Mouse (Mus musculus): ENCODE measurements around the gene Ntrk3. TPM values are rescaled to one million over a fixed set of nuclear protein-coding genes. Genes with fewer than 3 reads are reported as not detected.

The Ntrk3 gene
- polyA plus RNA-seq, 1 experiment from 2014 or later: 18.3 TPM

DNA sequence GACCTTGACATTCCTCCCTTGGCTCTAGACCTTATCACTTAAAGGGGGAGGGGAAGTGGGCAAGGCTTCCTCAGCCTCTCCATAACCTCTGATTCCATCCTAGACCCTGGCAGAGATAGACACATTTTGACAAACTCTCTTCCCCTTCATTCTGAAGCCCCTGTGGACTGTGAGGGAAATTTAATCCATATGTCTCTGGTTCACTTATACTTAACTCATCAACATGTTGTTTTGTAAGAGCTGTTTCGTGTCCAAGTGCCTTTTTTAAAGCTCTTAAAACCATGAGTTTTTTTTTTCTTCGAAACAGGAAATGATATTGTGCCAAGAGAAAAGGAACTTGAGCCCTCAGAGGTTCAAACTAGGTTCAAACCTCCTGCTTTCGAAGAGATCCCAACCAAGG, 335.3 kb downstream of the Ntrk3 start:
- Histone ChIP-seq H3K9me3 (no peaks in the 10 kb centered on the region), H3K4me1 (replicated peaks) (no peaks in the 10 kb centered on the region), H3K27ac (no peak overlapping the region), H3K4me2 (replicated peaks) (no peak overlapping the region), H3K9ac (replicated peaks) (no peak overlapping the region), H3K36me3 (no peaks in the 10 kb centered on the region), H3K27me3 (no peaks in the 10 kb centered on the region), H3K4me3 (replicated peaks) (no peak overlapping the region)
- no peak for ATAC-seq
- 89% methylated on average over 3 of the region's 3 CpGs for WGBS

DNA sequence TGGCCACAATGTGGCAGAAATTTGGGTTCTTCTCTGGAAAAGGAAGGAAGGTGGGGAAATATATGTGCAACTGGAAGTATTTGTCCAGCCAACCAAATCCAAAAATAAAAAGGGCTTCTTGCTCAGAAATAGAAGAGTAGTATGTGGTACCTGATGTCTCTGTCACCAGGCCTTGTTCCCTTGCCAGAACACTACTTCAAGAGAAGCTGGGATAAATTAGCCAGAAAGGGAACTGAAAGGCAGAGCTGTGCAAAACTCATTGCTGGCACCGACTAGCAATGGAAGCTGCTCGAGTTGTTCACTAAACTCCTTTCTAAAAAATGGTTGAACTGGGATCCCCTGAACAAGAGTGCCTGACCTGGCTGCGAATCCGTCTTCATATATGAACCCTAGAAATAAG, 337.6 kb downstream of the Ntrk3 start:
- Histone ChIP-seq H3K9ac (replicated peaks) (no peak overlapping the region), H3K4me3 (replicated peaks) (no peak overlapping the region), H3K27ac (no peak overlapping the region), H3K27me3 (no peaks in the 10 kb centered on the region), H3K36me3 (no peaks in the 10 kb centered on the region), H3K9me3 (no peaks in the 10 kb centered on the region), H3K4me2 (replicated peaks) (no peak overlapping the region), H3K4me1 (replicated peaks) (no peaks in the 10 kb centered on the region)
- no peak for ATAC-seq
- 92% methylated on average over 4 of the region's 4 CpGs for WGBS

DNA sequence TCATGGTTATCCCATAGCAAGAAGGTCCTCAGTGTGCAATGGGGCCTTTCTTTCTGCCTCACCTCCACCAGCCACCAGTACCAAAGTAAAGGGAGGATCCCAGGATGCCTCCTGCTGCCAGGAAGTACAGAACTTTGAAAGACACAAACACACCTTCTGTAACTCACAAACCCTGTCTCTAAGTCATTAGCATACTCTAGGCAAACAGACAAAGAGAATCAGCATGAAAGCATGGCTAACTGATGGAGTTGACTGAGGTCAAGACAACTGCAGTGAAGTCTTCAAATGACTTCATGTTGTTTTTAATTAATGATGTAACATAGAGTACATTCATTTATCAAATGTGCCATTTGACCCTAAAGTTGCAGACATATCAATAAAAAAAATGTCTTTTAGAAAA, 339.4 kb downstream of the Ntrk3 start:
- 0 out of 2 replicates have a peak, but pooled peaks cover 3% of the 10 kb centered on the region for H3K9me3 ChIP-seq
- no peaks in the 10 kb centered on the region for H3K27me3 ChIP-seq
- ATAC-seq: no peak
- H3K4me2 ChIP-seq (replicated peaks): no peak overlapping the region
- H3K27ac ChIP-seq: no peak overlapping the region
- no peaks in the 10 kb centered on the region for H3K4me1 ChIP-seq (replicated peaks)
- no peaks in the 10 kb centered on the region for H3K36me3 ChIP-seq
- H3K4me3 ChIP-seq (replicated peaks): no peak overlapping the region
- H3K9ac ChIP-seq (replicated peaks): no peak overlapping the region

DNA sequence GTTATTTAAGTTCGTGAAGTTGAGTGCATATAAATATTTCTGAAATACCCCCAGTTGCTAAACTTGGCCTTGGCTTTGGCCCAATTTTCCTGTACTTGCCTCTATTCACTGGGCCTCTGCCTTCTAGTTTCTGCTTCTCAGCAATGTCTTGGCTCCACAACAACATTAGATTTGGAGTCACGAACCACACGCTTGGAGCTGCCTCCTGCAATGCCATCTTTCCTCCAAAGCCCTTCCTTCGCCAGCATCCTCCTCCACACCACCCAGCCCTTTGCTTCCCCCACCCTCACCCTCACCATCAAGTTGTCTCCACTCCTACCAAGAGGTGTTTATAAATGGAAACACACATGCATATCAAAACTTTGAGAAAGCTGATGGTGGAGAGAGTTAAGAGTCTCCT, 340.6 kb downstream of the Ntrk3 start:
- Histone ChIP-seq H3K27me3 (no peaks in the 10 kb centered on the region), H3K36me3 (no peaks in the 10 kb centered on the region), H3K4me2 (replicated peaks) (no peak overlapping the region), H3K4me1 (replicated peaks) (no peaks in the 10 kb centered on the region), H3K9me3 (0 out of 2 replicates have a peak, but pooled peaks cover 3% of the 10 kb centered on the region), H3K27ac (no peak overlapping the region), H3K9ac (replicated peaks) (no peak overlapping the region), H3K4me3 (replicated peaks) (no peak overlapping the region)
- 87% methylated on average over 4 of the region's 4 CpGs for WGBS
- no peak for ATAC-seq

DNA sequence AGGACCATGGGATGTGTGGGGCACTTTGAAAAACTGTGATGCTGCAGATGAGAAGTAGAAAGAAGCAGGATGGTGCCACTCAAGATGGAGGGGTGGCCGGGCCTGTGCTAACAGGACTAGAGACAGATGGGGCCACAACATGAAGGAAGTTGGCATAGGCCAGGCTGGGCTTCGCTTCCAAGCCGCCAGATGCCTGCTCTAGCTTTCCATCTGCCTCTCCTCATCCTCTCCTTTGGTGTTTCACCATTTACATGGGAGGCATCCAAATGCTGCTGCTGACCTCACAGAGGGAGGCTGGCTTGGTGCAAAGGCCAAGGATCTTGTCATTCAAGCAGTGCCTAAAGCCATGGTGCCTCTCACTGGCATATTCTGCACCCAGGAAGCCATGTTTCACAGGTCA, 347.8 kb downstream of the Ntrk3 start:
- Histone ChIP-seq H3K27ac (no peak overlapping the region), H3K9ac (replicated peaks) (no peak overlapping the region), H3K27me3 (no peaks in the 10 kb centered on the region), H3K4me3 (replicated peaks) (no peak overlapping the region), H3K4me2 (replicated peaks) (no peak overlapping the region), H3K4me1 (replicated peaks) (no peaks in the 10 kb centered on the region), H3K36me3 (no peaks in the 10 kb centered on the region), H3K9me3 (0 out of 2 replicates have a peak, but pooled peaks cover 3% of the 10 kb centered on the region)
- 85% methylated on average over 3 of the region's 3 CpGs for WGBS
- ATAC-seq: no peak

DNA sequence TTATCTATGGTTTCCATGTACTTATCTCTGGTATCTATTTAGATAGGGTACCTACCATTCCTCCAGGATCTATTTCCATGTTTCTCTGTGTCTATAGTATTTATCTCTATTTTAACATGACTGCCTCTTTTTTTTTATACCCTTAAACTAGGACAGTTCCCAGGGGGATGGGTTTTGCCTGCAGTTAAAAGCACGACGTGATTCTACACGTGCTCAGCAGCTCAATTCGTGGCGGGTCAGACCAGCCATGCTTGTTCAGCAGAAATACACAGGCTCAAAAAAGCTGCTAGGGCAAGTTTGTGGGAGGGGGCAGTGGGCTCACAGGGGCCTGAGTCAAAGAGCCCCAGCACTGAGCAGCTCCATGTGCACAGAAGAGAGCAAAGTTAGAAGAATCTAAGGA, 349.7 kb downstream of the Ntrk3 start:
- ATAC-seq: no peak
- H3K4me2 ChIP-seq (replicated peaks): no peak overlapping the region
- H3K9me3 ChIP-seq: no peaks in the 10 kb centered on the region
- no peak overlapping the region for H3K9ac ChIP-seq (replicated peaks)
- H3K4me3 ChIP-seq (replicated peaks): no peak overlapping the region
- H3K27ac ChIP-seq: no peak overlapping the region
- H3K27me3 ChIP-seq: no peaks in the 10 kb centered on the region
- H3K4me1 ChIP-seq (replicated peaks): no peaks in the 10 kb centered on the region
- no peaks in the 10 kb centered on the region for H3K36me3 ChIP-seq
- WGBS: 74% methylated on average over 5 of the region's 5 CpGs

DNA sequence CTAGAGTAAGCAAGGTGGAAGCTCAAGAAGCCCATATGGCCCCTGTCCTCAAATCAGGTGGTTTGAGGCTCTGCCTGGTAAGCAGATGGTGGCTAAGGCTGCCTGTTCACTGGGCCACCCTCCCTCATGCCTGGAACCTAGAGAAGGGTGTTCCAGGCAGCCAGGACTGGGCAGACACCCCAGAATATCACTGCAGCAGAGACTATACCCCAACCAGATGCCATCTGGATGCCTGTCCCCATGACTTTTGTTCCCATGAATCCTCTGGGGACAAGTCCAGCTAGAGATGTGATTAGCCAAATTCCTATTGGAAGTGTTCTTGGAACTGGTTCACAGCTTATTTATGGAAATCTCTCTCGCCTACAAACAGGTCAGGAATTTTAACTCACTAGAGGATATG, 351.8 kb downstream of the Ntrk3 start:
- H3K4me2 ChIP-seq (replicated peaks): no peak overlapping the region
- ATAC-seq: no peak
- H3K27ac ChIP-seq: no peak overlapping the region
- H3K4me3 ChIP-seq (replicated peaks): no peak overlapping the region
- no peaks in the 10 kb centered on the region for H3K4me1 ChIP-seq (replicated peaks)
- no peaks in the 10 kb centered on the region for H3K27me3 ChIP-seq
- H3K36me3 ChIP-seq: no peaks in the 10 kb centered on the region
- 77% methylated on average over 1 of the region's 1 CpGs for WGBS
- no peaks in the 10 kb centered on the region for H3K9me3 ChIP-seq
- no peak overlapping the region for H3K9ac ChIP-seq (replicated peaks)

DNA sequence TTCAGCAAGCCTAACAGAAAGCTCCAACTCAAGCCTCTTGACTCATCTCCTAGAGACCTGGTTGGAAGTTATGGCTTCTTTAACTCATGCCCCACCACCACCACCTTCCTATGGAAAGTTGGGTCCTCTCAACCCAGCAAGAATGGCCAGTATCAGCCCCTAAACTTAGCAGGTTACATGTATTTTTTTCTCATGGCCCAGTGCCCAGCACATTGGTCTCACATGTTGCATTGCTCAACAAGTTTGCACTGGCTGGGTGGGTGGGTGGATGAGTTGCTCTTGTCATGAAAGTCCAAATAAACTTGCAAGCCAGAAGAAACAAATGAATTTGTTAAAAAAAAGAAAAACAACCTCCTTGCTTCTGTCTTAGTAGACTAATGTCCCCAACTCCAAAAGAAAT, 353.7 kb downstream of the Ntrk3 start:
- ATAC-seq: no peak
- H3K36me3 ChIP-seq: no peaks in the 10 kb centered on the region
- no peaks in the 10 kb centered on the region for H3K27me3 ChIP-seq
- no peaks in the 10 kb centered on the region for H3K9me3 ChIP-seq
- no peak overlapping the region for H3K9ac ChIP-seq (replicated peaks)
- H3K4me1 ChIP-seq (replicated peaks): no peaks in the 10 kb centered on the region
- no peak overlapping the region for H3K27ac ChIP-seq
- no peak overlapping the region for H3K4me3 ChIP-seq (replicated peaks)
- H3K4me2 ChIP-seq (replicated peaks): no peak overlapping the region

DNA sequence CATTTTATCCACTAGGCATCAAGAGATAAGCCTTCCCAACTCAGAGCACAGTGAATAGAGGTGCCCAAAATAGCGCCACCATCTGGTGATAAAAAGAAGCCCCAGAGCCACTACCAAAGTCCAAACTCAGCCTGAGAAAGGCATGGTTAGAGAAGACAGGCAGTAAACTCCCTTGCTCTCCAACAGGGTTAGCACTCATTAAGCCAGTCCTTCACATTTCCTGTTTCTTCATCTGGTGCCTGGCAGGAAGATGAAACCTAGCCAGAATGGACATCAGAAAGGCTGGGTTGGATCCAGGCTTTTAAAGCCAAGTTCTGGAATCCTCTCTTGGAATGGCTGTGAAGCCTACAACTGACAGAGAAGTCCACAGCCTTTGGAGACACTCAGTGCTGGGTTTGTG, 355.7 kb downstream of the Ntrk3 start:
- H3K27ac ChIP-seq: no peak overlapping the region
- no peak overlapping the region for H3K9ac ChIP-seq (replicated peaks)
- no peak for ATAC-seq
- H3K4me1 ChIP-seq (replicated peaks): no peaks in the 10 kb centered on the region
- H3K9me3 ChIP-seq: no peaks in the 10 kb centered on the region
- WGBS: 36% methylated on average over 1 of the region's 1 CpGs
- no peaks in the 10 kb centered on the region for H3K36me3 ChIP-seq
- H3K4me2 ChIP-seq (replicated peaks): no peak overlapping the region
- H3K27me3 ChIP-seq: no peaks in the 10 kb centered on the region
- no peak overlapping the region for H3K4me3 ChIP-seq (replicated peaks)

DNA sequence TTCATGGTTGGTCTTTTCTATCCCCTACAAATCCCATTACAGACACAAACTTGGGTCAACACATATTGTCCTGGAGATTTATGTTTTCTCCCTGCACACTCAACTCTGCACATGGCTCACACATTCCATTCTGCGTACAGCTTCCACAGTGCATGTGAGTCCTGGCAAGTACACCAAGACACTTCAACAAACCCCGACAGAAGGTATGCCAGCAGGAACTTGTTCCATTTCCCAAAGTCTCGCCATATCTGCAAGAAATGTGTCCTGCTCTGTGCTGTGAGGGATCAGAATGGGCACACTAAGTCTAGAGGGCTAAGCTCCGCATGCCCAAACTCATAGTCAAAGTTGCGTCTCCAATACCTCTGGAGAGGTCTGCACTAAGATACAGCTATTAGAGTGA, 358.0 kb downstream of the Ntrk3 start:
- no peak overlapping the region for H3K9ac ChIP-seq (replicated peaks)
- H3K4me1 ChIP-seq (replicated peaks): 0 out of 2 replicates have a peak, but pooled peaks cover 2% of the 10 kb centered on the region
- H3K27ac ChIP-seq: no peak overlapping the region
- no peaks in the 10 kb centered on the region for H3K27me3 ChIP-seq
- H3K36me3 ChIP-seq: no peaks in the 10 kb centered on the region
- ATAC-seq: no peak
- no peaks in the 10 kb centered on the region for H3K9me3 ChIP-seq
- H3K4me3 ChIP-seq (replicated peaks): no peak overlapping the region
- H3K4me2 ChIP-seq (replicated peaks): no peak overlapping the region
- WGBS: 95% methylated on average over 5 of the region's 5 CpGs

DNA sequence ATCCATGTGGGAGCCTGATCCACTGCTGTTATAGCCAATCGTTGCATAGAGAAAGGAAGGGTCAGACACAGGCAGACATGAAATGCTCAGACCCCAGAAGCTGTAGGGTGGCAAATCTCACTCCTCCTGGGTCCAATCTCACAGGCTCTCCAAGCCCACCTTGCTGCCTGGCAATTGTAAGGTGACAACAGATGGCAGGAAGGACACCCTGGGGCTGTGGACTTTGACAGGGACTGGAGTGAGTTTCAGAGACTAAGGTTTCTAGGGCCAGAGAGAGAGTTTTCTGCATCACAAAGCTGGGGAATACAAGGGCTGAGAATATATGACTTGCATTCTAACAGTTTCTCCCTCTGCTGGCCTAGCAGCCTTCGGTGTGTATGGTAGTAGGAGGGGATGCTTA, 359.5 kb downstream of the Ntrk3 start:
- no peak overlapping the region for H3K9ac ChIP-seq (replicated peaks)
- no peaks in the 10 kb centered on the region for H3K27me3 ChIP-seq
- no peaks in the 10 kb centered on the region for H3K36me3 ChIP-seq
- H3K4me3 ChIP-seq (replicated peaks): no peak overlapping the region
- no peak overlapping the region for H3K4me2 ChIP-seq (replicated peaks)
- no peak for ATAC-seq
- H3K27ac ChIP-seq: no peak overlapping the region
- H3K9me3 ChIP-seq: no peaks in the 10 kb centered on the region
- H3K4me1 ChIP-seq (replicated peaks): 0 out of 2 replicates have a peak, but pooled peaks cover 2% of the 10 kb centered on the region
- 87% methylated on average over 2 of the region's 2 CpGs for WGBS

DNA sequence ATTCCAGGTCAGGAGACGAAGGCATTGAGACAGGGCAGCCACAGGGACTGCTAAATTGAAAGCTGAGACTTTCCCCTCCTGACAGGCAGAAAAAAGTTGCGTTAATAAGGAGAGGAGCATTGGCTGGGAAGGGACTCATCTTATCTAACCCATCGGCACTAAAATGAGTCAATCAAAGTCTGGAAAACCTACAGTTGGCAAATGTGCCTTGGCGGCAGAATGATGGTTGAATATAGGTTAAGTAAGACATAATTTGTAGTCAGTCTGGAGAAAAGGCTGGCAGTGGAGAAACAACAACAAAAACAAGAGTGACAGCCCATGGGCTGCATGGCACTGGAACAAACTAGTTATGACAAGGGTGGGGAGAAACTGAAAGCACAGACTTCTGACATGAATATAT, 360.9 kb downstream of the Ntrk3 start:
- WGBS: 75% methylated on average over 4 of the region's 4 CpGs
- Histone ChIP-seq H3K4me3 (replicated peaks) (no peak overlapping the region), H3K4me1 (replicated peaks) (0 out of 2 replicates have a peak, but pooled peaks cover 2% of the 10 kb centered on the region), H3K4me2 (replicated peaks) (no peak overlapping the region), H3K36me3 (no peaks in the 10 kb centered on the region), H3K9ac (replicated peaks) (no peak overlapping the region), H3K27ac (no peak overlapping the region), H3K9me3 (no peaks in the 10 kb centered on the region), H3K27me3 (no peaks in the 10 kb centered on the region)
- no peak for ATAC-seq
